In the genomic region with DNA sequence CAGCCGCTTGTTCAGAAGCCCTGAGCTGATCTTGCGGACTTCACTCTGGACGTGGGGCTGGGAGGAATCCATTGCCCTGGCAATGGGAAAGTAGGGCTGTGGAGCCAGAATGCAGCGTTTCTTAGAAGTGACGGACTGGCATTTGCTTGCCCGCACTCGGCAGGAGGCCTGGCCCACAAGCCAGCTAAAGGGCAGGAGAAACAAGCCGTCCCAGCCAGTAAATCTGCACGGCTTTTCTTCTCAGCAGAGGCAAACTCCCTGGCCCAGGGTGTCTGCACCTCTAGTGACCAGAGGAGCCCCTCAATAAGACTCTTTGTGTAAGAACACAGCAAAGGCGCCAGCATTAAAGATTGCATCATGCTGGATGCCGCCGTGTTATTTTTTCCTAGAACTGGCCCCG, we compare ENCODE assay signal across 8 mouse cellular contexts. TPM values are rescaled to one million over a fixed set of nuclear protein-coding genes. Genes with fewer than 3 reads are reported as not detected.
DNase-seq lines count a peak whose midpoint lies in the region; ATAC-seq lines count a peak whose summit lies in the region.

No protein-coding gene starts in this region.

- 53% methylated on average over 13 of the region's 13 CpGs for WGBS in heart, embryonic 16.5 days
- WGBS in neural tube, embryonic 13.5 days = 17% methylated on average over 13 of the region's 13 CpGs
- WGBS in liver, embryonic 12.5 days (ENCODE audit: insufficient replicate concordance) = 70% methylated on average over 13 of the region's 13 CpGs

- H3K36me3 ChIP-seq in heart, embryonic 16.5 days (ENCODE audit: control insufficient read depth, insufficient read depth) = no peaks in the 10 kb centered on the region
- peaks cover 6% of the 10 kb centered on the region; the same call in 1 of the 2 replicates for H3K36me3 ChIP-seq in neural tube, embryonic 13.5 days
- peaks cover 10% of the 10 kb centered on the region; the same call in 1 of the 2 replicates for H3K36me3 ChIP-seq in liver, embryonic 12.5 days

- no peak overlapping the region for H3K9ac ChIP-seq in heart, embryonic 16.5 days (ENCODE audit: low read length)
- 0 out of 2 replicates have a peak overlapping the region, but pooled peaks have one; percentile 14 for H3K9ac ChIP-seq in neural tube, embryonic 13.5 days
- H3K9ac ChIP-seq in liver, embryonic 12.5 days = no peak overlapping the region

- ATAC-seq in heart, embryonic 16.5 days (replicated peaks; ENCODE audit: extremely low read depth, insufficient read depth, low FRiP score) = no peak
- peak; percentile 37; the same call in 1 of the 2 replicates for ATAC-seq in neural tube, embryonic 13.5 days (ENCODE audit: low read depth)
- no peak for ATAC-seq in liver, embryonic 12.5 days
- ATAC-seq in CD4-positive, CD25-positive, alpha-beta regulatory T cell, adult 4 months = no peak

- no peak overlapping the region for H3K4me2 ChIP-seq in heart, embryonic 16.5 days (ENCODE audit: low read depth, low read length)
- 0 out of 2 replicates have a peak overlapping the region, but pooled peaks have one; percentile 21 for H3K4me2 ChIP-seq in neural tube, embryonic 13.5 days
- H3K4me2 ChIP-seq in liver, embryonic 12.5 days = no peak overlapping the region

- peak; percentile 65 to 70 for DNase-seq in layer of hippocampus, postnatal 10 days (ENCODE audit: low spot score in 2 of 2)
- DNase-seq in layer of hippocampus, adult 9-11 months = no peak
- peak; percentile 91 for DNase-seq in cerebellum, postnatal 14 days
- DNase-seq in adipocyte (ENCODE audit: low spot score) = no peak

- peak overlapping the region; percentile 60 for H3K27ac ChIP-seq in heart, embryonic 16.5 days (ENCODE audit: low read length)
- H3K27ac ChIP-seq in neural tube, embryonic 13.5 days (replicated peaks) = peak overlapping the region; percentile 62
- H3K27ac ChIP-seq in liver, embryonic 12.5 days = no peak overlapping the region

- no peaks in the 10 kb centered on the region for H3K27me3 ChIP-seq in heart, embryonic 16.5 days (ENCODE audit: control insufficient read depth, insufficient read depth, low read length)
- H3K27me3 ChIP-seq in neural tube, embryonic 13.5 days = no peaks in the 10 kb centered on the region
- H3K27me3 ChIP-seq in liver, embryonic 12.5 days (replicated peaks) = no peaks in the 10 kb centered on the region

- H3K9me3 ChIP-seq in heart, embryonic 16.5 days (replicated peaks; ENCODE audit: control insufficient read depth, low read length) = no peaks in the 10 kb centered on the region
- no peaks in the 10 kb centered on the region for H3K9me3 ChIP-seq in neural tube, embryonic 13.5 days
- H3K9me3 ChIP-seq in liver, embryonic 12.5 days (replicated peaks) = no peaks in the 10 kb centered on the region

- H3K4me3 ChIP-seq in heart, embryonic 16.5 days (ENCODE audit: low read length) = no peak overlapping the region
- no peak overlapping the region for H3K4me3 ChIP-seq in neural tube, embryonic 13.5 days
- no peak overlapping the region for H3K4me3 ChIP-seq in liver, embryonic 12.5 days

- H3K4me1 ChIP-seq in heart, embryonic 16.5 days (ENCODE audit: control insufficient read depth, insufficient read depth, low read length) = peaks cover 24% of the 10 kb centered on the region
- peaks cover 45% of the 10 kb centered on the region for H3K4me1 ChIP-seq in neural tube, embryonic 13.5 days (replicated peaks)
- H3K4me1 ChIP-seq in liver, embryonic 12.5 days = no peaks in the 10 kb centered on the region; the same call in none of the 2 replicates

RNA-seq across cellular contexts. Expression of gene Elk3, which starts 55.6 kb away (rescaled TPM):
- total RNA-seq in layer of hippocampus, postnatal 10 days (2021) = 10 to 100 TPM; 12.3 to 12.8 TPM
- 29.3 and 34.2 TPM in 2 replicates for polyA plus RNA-seq in heart, embryonic 16.5 days (2015; fragmentation: Nextera tagmentation; extraction: Ambion mirVana)
- 15.1 and 18.3 TPM in 2 replicates for polyA plus RNA-seq in neural tube, embryonic 13.5 days (2015; fragmentation: Nextera tagmentation; extraction: Ambion mirVana)
- polyA plus RNA-seq in liver, embryonic 12.5 days (2016; fragmentation: Nextera tagmentation; extraction: Ambion mirVana) = 8.6 and 9.6 TPM in 2 replicates
- 10 to 100 TPM; 26.0 to 26.3 TPM for polyA plus RNA-seq in CD4-positive, CD25-positive, alpha-beta regulatory T cell, adult 4 months (2017; shearing (Covaris generic))

Comparison
In these comparisons a context has a peak if more than half of its experiments do, and no peak if none do; other contexts are left out.
1. DNase-seq: peak in layer of hippocampus, postnatal 10 days (2 of 2) and cerebellum, postnatal 14 days (2 of 2); none in layer of hippocampus, adult 9-11 months (single experiment) and adipocyte (single experiment).